ENCODE assay signal across 21 mouse cellular contexts in the genomic region with DNA sequence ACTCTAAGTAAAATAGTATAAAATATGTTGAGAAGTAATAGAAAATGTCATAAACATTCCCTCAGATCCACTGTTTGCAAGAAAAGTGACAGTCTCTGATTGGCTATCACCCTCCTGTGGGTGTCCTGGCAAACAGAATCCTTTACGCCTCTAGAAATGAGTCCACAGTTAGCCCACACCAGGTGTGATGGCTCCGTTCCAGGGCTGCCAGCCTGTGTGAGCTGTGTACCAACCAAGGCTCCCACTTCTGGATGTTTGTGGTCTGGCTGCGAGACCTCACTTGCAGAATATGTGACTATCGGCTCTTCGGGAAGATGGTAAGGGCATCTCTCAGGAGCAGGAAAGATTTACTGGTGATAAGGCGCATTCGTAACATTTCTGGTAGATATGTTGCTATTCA.
"Had no signal": no experiment of that assay in that cellular context is flagged by ENCODE, and none has a peak within 500 bp of the region (broad histone marks: within the 10 kb centered on the region; RNA-seq: fewer than 3 reads in every experiment).

No protein-coding gene starts in this region.

- H3K4me2 ChIP-seq: heart, embryonic 12.5 days; hindbrain, embryonic 13.5 days; hindbrain, embryonic 15.5 days; kidney, embryonic 15.5 days; limb, embryonic 13.5 days; limb, embryonic 15.5 days; liver, embryonic 12.5 days had no signal

- H3K27ac ChIP-seq: heart, embryonic 10.5 days; hindbrain, embryonic 13.5 days; hindbrain, embryonic 15.5 days; hindbrain, postnatal 0 days; kidney, embryonic 15.5 days; kidney, postnatal 0 days; limb, embryonic 13.5 days; limb, embryonic 15.5 days; liver, embryonic 12.5 days had no signal

- DNase-seq: gastrocnemius, postnatal 14 days; gastrocnemius, postnatal 36 days; heart, adult 18-20 months; heart, postnatal 10 days; kidney, adult 11 months; kidney, adult 2 months; kidney, adult 9 months; kidney, postnatal 14 days; kidney, postnatal 36 days; layer of hippocampus, adult 9-11 months; layer of hippocampus, postnatal 36 days had no signal

- H3K4me3 ChIP-seq: heart, embryonic 10.5 days; heart, embryonic 12.5 days; hindbrain, embryonic 13.5 days; hindbrain, embryonic 15.5 days; kidney, embryonic 15.5 days; limb, embryonic 13.5 days; limb, embryonic 15.5 days; liver, embryonic 12.5 days had no signal

- H3K27me3 ChIP-seq: hindbrain, embryonic 15.5 days; kidney, embryonic 15.5 days; limb, embryonic 13.5 days; limb, embryonic 15.5 days; liver, embryonic 12.5 days had no signal

- H3K36me3 ChIP-seq: heart, embryonic 10.5 days; heart, embryonic 12.5 days; hindbrain, embryonic 13.5 days; hindbrain, embryonic 15.5 days; kidney, embryonic 15.5 days; limb, embryonic 13.5 days; limb, embryonic 15.5 days; liver, embryonic 12.5 days had no signal
